Mouse (Mus musculus) heart, postnatal 4 days (tissue): ENCODE measurements around the gene Spint2. TPM values are rescaled to one million over a fixed set of nuclear protein-coding genes. Genes with fewer than 3 reads are reported as not detected.

Experiments used
- DNase-seq: peaks from one replicate; pipeline ENCODE4 v3.0.0; 2021
- total RNA-seq, 2 experiments: library from RNA; stranded (reverse); gene quantifications; 2 replicates each; pipeline ENCODE4 v1.2.3; 2021

Spint2 gene
- total RNA-seq: 10 to 100 TPM; 71.2 to 73.7 TPM

DNA sequence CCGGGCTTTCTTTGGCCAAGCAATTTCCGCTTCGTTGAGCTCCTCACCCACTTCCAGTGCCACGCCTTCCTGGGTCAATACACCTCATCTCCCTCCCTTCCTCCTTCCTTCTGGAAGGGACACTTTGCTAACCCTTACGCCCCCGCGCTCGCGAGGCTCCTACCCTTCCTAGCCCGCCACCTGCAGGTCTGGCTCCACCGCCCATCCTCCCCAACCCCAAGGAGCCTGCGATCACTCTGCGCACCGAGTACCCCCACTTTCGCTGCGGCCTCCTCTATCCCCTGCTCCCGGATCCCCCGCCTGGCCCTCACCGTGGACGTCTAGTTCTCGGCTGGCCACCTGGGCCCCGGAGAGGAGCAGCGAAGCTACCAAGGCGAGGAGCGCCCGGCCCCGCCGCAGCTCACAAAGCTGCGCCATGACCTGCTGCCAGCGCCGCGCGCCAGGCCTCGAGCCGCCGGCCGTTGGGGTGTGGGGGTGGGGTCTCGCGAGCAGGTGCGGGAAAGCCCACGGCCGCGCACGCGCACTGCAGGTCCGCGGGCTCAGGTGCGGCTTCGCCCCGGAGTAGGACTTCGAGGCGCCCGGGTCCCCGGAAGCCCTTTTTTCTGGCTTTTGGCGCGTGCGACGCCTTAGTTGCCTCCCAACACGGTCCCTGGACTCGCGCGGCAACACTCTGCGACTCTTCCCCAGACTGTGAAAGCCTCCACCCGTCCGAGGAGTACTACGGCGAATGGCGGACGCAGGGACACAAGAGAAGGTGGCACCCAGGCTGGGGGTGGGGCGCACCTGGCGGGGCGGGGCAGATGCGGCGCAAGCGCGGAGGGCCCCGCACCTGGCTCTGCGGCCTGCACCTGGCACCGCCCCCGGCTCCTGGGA lies at the start of gene Spint2:
Gene Spint2, minus strand, starts transcription at position 712 of the 873 bp plus-strand sequence.
- peak; percentile 68 for DNase-seq

DNA sequence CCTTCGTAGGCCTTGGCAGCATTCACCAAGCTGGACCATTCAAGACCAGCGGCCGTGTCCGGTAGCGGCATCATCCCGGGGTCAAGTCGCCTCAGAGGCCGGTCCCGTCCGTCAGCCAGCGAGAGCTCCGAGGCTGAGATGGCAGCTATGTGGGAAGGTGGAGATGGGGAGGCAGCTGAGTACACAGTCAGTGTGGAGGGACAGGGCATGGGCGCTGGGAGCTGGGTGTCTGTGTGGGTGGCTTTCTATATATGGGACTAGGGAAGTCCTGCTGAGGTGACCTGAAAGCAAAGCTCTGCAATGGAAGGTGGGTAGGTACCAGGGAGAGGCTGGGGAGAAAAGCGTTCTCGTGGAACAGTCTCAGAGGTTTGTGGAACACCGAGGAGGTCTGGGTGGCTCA lies 47.3 kb upstream of the Spint2 start:
- DNase-seq: no peak

DNA sequence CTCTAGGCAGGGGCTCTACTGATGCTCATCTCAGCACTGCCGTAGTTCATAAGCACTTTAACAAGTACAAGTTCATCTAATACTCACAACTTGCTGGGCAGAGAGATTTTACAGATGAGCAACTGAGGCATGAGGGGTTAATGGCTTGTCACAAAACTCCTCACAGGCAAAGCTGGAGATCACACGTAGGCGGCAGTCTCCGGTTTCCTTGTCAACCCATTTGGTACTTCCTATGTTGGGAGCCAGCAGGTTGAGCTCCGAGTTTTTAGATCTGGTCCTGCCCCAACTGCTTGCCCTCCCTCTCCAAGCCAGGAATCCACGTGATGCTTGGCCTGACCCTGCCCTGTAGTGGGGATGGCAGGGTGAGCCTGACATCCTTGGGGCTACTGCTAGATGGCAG lies 45.4 kb upstream of the Spint2 start:
- no peak for DNase-seq

DNA sequence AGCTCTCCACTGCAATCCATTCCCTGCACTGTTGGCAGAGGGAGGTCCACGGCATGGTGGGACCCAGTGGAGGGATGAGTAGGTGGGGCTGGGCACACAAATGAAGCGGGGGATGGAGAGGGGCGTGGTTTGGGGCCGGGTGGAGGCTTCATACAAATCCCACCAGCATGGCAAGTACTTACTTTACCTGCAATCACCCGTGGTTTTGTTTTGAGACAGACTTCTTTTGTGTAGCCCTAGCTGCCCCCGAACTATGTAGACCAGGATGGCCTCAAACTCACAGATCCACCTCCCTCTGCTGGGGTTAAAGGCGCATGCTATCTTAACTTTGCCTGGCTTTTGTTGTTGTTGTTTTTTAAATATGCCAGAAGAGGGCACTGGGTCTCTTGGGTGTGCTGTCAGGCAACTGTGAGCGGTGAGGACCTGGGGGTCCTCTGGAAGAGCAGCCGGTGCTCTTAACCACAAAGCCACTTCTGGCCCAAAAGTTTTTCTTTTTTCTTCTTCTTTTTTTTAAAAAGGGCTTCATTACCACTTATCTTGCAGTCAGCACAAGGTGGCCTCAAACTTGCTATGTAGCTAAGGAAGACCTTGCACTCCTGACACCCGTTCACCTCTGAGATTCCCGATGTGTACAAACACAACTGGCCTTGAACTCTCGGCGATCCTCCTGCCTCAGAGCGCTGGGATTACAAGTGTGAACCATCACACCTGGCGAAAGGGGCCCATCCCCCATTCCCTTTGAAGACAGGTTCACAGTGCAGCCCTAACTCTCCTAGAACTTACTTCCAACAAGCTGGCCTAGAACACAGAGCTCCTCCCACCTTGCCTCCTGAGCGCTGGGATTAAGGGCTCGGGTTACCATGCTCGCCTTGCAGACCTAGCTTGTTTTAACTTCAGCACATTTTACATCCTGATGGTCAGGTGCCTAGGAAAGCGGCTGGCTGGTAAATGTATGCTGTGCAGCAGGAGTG lies 37.9 kb upstream of the Spint2 start:
- no peak for DNase-seq

DNA sequence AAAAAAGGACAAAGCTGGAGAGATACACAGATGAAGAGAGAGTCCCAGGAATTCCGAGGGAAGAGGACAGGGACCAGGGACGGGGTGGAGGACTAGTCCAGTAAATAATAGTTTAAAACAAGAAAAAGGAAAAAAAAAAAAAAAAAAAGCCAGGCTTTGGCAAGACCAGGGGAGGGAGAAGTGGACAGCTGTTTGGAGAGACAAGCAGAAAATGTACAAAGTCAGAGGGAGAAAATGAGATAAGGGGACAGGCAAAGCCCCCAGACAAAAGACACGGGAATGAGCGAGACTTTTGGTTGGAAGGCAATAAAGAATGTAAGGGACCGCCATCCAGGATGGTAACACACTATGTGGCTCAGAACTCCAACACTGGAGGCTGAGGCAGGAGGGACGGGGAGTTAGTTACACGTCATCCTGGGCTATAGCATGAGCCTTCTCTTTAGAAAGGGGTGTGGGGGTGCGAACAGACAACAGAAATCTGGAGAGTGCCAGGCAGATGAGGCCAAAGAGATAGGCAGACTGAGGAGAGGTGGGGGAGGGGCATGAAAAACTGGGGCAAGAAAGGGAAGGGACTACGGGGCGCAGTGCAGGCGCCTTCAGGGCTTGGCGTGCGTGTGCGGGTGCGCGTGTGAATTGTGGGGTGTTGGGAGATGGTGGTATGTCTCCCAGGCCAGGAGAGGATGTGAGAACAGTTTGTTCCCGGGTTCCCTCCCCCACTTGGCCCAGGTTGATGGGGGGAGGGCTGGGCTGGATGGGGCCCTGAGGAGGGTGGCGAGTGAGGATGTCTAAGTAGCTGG lies 36.6 kb upstream of the Spint2 start:
- DNase-seq: peak; percentile 43

DNA sequence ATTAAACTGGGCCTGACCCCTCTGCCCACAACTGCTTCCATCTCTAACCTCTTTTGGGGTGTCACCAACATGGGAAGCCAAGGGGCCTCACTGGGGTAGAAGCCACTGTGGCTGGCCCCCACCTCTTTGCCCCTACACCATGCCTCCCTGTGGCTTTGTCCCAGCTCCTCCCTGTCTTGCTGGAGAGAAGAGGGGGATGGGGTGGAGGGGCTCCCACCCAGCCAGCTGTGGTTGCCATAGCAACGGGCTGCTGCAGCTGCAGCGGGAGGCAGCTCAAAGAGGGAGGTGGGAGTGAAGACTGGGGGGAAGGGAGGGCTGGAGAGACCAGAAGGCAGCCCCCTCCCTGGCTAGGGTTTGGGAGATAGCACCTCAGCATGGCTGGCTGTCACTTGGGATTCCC lies 35.8 kb upstream of the Spint2 start:
- DNase-seq: peak; percentile 56

DNA sequence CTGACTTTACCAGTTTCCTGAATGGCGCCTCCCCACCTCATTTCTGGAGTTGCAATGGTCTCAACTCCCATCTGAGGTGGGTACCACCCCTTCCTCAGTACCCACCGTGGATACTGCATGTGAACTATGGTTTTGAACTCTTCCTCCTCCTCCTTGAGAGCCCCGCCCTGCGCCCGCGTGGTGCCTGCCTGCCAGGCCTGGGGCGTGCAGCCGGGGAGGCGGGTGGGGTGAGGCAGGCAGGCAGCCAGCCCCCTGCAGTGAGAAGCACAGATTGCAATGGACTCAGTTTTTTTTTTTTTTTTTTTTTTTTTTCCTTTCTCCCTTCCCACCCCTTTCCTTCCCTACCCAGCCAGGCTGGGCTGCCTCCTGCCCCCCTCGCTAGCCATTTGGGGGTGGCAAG lies 35.3 kb upstream of the Spint2 start:
- peak; percentile 51 for DNase-seq

DNA sequence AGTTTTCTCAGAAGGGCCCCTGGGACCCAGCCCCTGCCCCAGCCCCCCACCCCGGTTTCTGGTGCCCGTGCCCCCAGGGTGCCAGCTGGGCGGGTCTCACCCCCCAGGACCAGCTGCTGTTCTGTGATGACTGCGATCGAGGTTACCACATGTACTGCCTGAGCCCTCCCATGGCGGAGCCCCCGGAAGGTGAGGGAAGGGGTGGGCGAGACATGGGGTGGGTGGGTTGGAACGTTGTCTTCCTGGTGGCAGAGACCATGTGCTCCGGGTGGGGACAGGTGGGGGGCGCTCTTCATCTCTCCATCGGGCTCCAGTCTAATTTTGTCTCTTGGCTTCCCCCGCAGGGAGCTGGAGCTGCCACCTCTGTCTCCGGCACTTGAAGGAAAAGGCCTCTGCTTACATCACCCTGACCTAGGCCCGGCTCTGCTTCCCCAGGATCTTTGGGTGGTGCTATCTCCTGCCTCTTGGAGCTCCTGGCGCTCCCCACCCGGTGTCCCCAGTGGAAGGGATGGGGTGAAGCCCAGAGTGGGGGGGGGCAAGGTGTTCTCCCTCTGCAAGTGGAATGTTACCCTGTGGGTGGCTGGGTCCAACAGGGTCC lies 34.5 kb upstream of the Spint2 start:
- no peak for DNase-seq

DNA sequence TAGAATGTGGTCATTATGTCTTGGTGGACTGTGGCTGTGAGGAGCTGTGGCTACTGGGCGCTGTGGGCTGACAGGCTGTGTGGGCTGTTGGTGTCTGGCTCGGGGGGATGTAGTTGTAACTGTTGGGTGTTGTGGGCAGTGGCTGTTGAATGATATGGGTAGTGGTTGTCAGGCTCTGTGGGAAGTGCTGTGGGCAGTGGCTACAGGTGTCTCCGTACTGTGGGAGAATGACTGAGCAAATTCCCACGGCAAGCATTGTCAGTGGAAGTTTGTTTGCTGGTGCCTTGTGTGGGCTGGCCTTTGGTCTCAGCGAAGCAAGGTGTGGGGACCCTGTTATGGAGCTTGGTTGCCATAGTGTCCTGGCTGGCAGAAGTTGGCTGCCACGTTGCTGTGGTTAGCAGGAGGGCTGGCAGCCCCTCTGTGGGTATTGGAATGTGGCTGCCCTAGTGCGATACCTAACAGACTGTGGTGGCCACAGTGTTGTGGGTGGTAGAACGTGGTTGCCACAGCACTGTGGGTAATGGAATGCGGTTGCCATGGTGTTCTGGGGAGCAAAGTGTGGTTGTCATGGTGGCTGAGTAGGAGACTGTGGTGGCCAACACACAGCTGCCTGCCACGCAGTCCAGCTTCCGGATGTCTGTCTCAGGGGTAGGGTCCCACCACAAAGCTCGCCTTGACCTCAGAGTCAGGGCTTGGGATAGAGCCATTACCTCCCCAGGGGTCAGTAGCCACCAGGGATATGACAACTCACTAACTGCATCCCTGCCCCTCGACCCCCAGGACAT lies 33.3 kb upstream of the Spint2 start:
- no peak for DNase-seq

DNA sequence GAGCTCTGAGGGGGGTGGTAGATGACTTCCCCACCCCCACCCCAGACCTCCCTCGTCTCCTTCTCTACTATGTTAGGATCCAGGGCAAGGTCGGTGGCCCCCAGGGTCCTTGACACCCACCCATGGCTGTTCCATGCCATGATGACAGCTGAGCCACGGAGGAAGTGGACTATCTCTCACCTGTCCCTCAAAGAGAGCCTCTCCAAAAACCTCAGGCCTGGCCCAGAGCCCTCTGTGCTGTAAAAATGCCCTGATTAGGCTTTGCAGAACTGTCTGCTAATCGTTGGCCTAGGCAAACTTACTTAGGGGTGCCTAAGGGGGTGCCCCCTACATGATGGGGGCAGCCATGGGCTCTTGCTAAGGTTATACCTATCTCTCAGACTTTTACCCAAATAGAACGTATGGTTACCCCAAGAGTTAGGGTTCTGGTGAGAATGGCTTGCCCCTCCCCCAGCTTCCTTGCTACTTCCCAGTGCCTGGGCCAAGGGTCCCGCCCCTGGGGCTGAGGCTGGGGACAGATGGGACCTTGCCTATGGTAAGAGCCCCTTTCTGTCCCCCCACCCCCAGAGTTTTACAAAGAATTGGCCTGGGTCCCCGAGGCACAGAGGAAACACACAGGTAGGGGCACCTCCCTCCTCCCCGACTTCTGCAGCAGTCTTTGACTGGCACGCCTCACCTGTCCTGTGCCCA lies 32.0 kb upstream of the Spint2 start:
- DNase-seq: no peak

DNA sequence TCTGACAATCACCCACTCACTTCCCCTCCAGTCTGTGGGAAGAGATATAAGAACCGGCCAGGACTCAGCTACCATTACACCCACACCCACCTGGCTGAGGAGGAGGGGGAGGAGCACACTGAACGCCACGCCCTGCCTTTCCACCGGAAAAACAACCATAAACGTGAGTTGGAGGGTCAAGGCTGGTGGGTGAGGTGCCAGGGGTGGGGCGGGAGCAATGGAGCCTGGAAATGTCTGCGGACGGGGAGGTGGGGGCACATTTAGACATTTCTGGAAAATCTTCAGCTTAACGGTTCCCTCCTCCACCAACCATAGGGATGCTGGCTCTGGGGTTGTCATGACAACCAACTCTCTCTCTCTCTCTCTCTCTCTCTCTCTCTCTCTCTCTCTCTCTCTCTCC lies 31.3 kb upstream of the Spint2 start:
- DNase-seq: no peak

DNA sequence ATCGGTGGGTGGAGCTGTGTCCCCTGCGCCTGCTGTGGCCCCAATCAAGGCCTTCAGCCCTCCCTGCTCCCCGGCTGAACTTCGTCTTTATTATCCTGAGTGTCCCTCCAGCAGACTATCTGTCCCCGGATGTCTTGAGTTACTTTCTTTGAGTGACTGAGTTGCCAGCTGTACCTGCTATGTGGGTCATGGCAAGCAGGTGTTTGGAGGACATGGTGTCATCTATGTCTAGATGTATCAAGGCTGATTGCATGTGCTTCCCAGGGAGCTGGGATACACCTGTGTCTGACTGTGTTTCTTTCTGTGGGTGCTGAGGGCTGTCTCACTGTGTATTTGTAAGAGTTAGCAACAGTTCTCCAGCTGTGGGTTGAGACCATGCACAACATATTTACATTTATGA lies 28.0 kb upstream of the Spint2 start:
- DNase-seq: no peak

DNA sequence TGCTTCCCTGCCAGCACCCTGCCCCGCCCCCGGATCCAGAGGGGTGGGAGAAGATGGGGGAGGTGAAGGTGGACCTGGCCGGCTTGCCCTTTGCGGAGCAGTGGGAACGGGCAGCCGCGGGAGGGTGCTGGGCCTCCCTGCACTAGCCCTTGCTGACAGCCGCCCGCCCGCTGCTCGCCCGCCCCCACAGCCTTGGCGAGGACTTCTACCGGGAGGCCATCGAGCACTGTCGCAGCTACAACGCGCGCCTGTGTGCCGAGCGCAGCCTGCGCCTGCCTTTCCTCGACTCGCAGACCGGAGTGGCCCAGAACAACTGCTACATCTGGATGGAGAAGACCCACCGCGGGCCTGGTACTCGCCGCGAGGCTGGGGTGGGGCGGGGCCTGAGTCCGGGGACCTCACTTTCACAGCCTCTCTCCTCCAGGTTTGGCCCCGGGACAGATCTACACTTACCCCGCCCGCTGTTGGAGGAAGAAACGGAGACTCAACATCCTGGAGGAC lies 27.6 kb upstream of the Spint2 start:
- peak; percentile 48 for DNase-seq

DNA sequence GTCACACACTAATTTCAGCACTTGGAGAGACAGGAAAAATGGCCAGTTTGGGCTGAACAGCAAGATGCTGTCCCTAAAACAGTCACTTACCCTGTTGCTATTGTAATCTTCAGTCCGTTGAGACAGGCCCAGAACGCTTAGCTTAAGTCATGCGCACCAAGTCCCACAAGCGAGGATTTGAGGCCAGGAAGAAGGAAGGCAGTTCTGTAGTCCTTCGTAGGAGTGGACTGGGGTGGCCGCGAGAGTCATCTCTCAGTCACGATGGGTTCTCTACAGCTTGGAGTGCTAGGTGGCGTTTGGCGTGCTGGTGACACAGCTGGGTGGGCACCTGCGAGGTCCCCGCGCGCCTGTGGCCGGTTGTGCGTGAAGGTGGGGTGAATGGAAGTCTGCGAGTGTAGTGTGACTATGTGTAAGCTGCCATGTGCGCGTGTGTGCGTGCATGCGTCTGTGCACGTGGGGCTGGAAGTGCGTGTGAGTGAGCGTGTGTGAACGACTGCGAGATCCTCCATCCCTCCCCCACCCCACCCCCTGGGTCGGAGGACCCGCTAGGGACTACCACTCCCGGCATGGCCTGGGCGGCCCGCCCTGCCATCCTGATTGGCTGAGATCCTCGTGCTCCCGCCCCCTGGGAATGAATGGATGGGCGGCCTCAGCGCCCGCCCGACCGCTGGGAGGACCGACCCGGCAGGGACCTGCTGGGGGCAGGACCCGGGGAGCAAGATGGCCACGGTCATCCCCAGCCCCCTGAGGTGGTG lies 25.8 kb upstream of the Spint2 start:
- peak; percentile 96 for DNase-seq

DNA sequence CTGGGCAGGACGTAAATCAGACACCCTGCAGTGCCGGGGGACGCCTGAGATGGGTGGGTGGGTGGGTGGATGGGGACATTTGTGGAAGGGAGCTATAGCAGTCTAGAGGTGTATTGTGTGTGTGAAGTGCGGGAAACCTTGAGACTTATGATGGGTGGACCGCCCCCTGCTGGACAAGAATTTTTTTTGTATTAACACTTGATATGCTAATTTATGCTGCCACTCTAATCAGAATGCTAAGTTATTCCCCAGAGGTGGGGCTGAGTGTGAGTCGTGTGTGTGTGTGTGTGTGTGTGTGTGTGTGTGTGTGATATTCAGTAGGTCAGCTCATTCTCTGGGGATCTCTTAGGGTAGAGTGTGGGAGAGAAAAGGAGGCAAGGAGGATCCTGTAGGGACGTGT lies 24.9 kb upstream of the Spint2 start:
- DNase-seq: no peak

DNA sequence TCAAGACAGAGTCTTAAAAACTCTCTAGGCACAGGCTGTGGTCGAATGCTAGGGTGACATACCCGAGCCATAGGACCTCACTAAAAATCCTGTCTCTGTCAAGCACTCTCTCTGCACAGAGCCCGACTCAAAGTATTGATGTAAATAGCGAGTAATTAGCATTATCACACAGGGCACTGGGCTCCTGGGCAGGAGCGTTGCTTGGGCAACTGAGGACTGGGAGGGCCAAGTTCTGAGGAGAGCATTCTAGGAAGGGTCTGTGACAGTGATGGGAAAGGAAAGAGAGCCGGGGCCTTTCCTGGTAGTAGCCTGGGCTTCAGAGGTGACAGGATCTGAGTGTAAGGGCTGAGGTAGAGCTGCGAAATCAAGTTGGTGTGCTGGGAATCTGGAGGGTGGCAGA lies 24.4 kb upstream of the Spint2 start:
- no peak for DNase-seq

DNA sequence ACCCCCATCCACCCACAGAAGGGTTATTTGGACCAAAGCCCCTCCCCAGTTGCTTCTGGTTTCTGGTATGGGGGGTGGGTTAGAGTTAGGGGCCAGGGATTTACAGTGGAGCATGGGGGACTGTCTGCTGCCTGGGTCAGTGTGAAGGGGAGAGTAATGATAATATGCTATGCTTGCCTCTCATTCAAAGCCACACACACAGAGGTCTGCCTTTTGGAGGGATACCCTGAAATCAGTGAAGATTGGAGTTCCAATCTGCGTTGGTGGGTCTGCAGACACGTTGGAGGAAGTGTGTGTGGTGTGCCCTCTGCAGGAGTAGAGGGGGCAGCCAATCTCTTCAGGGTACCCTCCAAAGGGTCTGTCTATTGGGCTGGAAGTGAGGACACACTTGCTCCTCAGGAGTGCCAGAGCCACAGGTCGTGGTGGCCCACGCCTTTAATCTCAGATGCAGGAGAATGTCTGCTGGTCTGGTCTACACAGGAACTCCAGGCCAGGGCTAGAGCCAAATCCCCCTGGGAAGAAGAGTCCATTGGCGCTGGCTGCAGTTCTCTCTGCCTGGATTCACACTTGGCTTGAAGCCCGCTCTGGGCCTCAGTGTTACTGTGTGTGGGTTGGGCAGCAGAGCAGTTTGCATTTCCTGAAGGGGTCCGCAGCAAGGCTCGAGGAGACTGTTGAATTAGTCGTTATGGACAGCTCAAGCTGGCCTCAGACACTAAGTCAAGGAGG lies 23.7 kb upstream of the Spint2 start:
- peak; percentile 37 for DNase-seq

DNA sequence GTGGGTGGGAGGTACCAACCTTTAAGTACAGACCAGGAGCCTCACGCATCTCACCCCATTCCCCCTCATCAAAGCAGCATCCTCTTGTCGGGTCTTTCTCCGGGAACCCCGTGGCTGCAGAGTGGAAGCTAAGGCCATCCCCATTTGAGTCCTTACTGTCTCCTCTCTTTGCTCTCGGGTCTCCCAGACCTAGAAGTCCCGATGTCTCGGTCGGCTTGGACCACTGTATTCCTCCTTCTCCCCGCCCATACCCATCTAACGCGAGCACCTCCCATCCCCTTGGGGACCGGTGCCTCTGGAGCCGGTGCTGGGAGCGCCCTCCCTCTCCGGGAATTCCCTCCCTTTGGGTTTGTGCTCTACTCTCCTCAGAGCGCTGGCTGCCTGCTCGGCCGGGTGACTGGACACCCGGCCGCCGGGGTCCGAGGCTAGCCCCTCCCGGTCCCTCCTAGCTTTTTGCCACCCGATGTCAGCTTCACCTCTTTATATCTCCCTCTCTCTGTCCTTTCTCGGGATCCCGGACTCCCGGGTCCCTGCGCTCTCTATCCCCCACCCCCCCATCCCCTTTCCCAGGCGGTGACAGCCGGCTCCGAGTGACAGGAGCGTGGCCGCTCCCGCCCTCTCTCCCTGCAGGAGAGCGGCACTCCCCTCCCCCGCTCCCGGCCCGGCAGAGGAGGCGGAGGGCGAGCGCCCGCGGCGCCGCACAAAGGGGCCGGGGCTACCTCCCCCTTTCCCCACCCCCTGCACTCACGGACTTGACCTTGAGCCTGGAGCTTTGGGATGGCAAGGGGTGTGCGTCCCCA lies 23.0 kb upstream of the Spint2 start:
- no peak for DNase-seq
